Mouse (Mus musculus) natural killer cell, adult 2 months (primary cell): ENCODE measurements at regions not wholly inside any gene's neighbourhood (a gene's known extent, or its start where the extent isn't known, plus 50 kb on each side); places are given as distances from the start of the nearest gene placed in this dataset.
A peak's percentile ranks its signal among the peaks of the same experiment; 100 is the strongest.

ENCODE experiments used
- DNase-seq, 2 experiments: peaks; one replicate each; pipeline ENCODE4 v3.0.0; 2022; ENCODE audit warnings: low spot score in 2 of 2

- DNase-seq: no peak
Observed at GRCm38 (mm10) chr2:21267149-21267761, 61.7 kb downstream of the Thnsl1 start.

DNA sequence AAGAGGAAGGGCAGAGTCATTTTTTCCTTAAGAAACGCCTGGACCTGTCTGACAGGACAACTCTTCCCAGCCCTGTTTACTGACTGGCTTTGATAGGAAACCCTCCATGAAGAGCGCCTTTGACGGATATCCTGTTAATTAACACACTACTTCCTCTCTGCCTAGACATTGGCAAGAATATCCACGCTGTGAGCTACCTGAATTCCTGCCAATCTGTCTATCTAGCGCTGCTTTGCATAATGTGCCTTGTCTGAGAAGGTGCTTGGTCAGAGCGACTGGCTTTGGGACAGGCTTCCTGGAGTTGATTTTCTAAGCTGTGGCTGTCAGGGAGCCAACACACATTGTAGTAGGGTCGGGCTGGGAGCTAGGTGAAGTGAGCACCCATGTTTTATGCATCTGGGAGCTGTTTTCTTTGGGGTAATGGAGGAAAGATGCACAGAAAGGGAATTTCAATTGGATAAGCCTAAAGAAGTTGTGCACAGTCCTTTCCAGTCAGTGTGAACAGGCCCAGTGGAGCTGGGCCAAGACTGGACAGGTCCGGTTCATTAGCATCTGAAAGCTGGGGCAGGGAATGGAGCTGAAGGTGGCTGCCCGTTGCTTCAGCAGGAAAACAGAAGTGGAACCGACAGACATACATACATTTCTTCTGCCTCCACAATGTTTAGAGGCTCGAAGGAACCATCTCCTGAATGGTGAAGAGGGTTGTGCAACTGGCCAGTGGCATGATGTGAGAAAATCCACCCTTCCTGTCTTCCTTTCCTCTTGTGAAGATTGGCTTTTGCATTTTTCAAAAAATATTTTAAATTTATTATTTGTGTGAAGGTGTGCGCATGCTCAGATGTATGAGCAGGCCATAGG lies 64.7 kb downstream of the Thnsl1 start:
- DNase-seq: no peak

DNA sequence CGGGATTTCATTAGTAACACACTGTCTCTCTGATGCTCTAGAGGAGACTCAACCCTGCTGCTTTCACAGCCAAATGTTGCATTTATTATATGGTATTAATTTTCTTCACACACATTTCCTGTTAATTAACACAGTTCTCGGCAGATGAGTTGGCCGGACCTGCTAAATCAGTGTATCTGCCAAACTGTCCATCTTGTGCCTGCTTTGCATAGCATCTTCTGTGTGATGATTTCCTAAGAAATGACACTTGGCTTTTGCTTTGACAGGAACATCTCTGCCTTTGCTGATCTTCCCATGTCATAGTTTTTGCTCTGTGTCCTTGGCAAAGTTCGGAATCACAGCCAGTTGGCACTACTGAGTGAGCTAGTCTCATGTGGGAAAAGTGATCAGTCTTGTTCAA lies 67.9 kb downstream of the Thnsl1 start:
- no peak for DNase-seq

- DNase-seq: no peak
Observed at GRCm38 (mm10) chr2:21275315-21275714, 69.8 kb downstream of the Thnsl1 start.

DNA sequence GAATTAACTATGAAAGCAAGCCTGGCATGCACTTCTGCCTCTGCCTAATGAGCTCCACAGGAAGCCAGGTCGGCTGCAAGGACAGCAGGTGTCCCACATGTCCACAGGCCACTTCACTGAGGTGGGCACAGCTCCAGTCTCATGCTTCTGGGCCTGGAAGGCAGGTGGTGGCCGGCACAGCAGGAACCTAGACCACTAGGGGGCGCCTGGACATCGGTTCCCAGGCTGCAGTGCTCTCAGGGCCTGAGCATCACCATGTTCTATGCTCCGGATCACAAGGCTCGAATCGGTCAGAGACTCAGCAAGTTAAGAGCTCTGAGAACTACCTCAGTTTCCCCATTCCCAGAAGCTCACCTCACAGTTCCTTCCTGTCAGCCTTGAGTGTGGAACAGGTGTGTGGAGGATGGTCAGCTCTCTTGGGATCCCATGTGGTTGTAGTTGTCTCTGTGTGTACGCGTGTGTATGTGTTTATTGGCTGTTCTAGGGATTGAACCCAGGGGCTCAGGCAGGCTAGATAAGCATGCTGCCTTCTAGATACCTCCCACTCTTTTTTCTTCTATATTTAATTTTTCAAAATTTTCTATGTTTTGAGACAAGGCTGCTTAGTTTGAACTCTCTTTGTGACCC lies 75.4 kb downstream of the Thnsl1 start:
- DNase-seq: peak; percentile 9 to 36

- DNase-seq: no peak
Observed at GRCm38 (mm10) chr2:21282505-21283200, 77.1 kb downstream of the Thnsl1 start.

DNA sequence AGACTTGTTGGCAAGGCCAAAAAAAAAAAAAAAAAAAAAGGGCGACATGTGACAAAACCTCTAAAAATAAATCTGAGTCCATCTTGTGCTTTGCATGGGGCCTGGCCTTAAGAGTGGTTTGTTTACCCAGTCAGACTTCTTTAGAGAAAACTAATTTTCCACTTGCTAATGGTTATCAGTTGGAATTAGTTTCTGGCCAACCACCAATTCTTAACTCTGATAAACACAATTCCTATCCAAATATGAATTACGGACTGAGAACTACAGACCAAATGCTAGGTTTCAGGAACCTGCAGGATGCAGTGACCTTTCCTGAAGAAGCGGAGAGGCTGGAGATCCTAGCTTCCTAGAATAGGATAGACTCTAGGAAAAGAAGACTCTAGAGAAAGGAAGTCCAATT lies 79.4 kb downstream of the Thnsl1 start:
- DNase-seq: no peak

DNA sequence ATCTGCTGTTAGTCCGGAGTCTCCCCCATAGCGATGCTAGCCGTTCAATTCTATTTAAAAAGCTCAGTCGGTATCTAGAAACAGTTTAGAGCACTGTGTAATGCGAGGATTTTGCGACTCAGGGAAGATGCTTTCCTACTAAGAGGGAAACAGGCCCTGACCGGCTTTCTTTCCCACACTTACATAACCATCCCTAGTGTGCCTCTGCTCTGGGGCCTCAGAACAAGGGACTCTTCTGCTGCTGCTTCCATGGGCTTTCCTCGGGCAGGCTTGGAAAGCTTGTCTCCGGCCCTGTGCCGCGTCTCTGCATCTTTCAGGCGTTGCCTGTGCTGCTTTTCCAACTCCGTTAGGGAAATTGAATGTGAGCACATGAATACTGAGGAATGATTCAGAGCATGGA lies 79.6 kb upstream of the Gpr158 start:
- no peak for DNase-seq

- DNase-seq: no peak
Observed at GRCm38 (mm10) chr2:21292669-21293151, 74.6 kb upstream of the Gpr158 start.

GRCm38 (mm10) chr2:21294002-21294401 lies 73.3 kb upstream of the Gpr158 start:
- DNase-seq: no peak

DNA sequence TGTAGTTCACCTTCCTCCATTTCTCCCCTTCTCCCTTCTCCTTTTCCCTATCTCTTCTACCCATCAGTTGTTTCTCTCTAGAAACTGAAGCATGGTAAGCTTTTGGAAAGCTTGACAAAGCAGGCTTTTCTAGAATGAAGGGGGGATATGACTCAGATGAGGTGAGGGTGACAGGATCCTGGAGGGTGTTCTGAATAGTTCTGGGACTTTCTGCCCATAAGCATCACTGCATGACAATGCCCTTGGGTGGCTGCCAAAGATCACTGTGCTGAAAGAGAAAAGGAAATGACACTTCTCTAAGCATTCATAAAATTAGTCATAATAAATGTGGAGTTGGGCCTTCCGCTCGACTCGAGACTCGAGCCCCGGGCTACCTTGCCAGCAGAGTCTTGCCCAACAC lies 67.7 kb upstream of the Gpr158 start:
- no peak for DNase-seq
